ENCODE assay signal across 26 mouse cellular contexts in genomic region chr5:114518012-114518411, GRCm38 (mm10). TPM values are rescaled to one million over a fixed set of nuclear protein-coding genes. Genes with fewer than 3 reads are reported as not detected.
"Had no signal": no experiment of that assay in that cellular context is flagged by ENCODE, and none has a peak within 500 bp of the region (broad histone marks: within the 10 kb centered on the region; RNA-seq: fewer than 3 reads in every experiment).

No protein-coding gene starts in this region.

- H3K9me3 ChIP-seq: heart, embryonic 10.5 days; hindbrain, embryonic 10.5 days; hindbrain, embryonic 12.5 days; intestine, embryonic 15.5 days; limb, embryonic 13.5 days; limb, embryonic 15.5 days; liver, embryonic 12.5 days had no signal

- H3K27me3 ChIP-seq: intestine, embryonic 15.5 days had no signal

- ATAC-seq: hindbrain, embryonic 16.5 days; inflammation-experienced regulatory T-cells, adult 6 months; intestine, embryonic 15.5 days; intestine, postnatal 0 days; liver, embryonic 12.5 days had no signal

- H3K4me2 ChIP-seq: heart, embryonic 12.5 days; hindbrain, embryonic 12.5 days; hindbrain, embryonic 14.5 days; intestine, embryonic 15.5 days; limb, embryonic 13.5 days; limb, embryonic 15.5 days; liver, embryonic 12.5 days had no signal

- H3K36me3 ChIP-seq: heart, embryonic 10.5 days; heart, embryonic 12.5 days; hindbrain, embryonic 10.5 days; hindbrain, embryonic 12.5 days; intestine, embryonic 15.5 days; limb, embryonic 13.5 days; limb, embryonic 15.5 days; liver, embryonic 12.5 days had no signal

- H3K27ac ChIP-seq: gastrocnemius, adult 2 months; heart, embryonic 10.5 days; hindbrain, embryonic 10.5 days; hindbrain, embryonic 12.5 days; hindbrain, embryonic 14.5 days; intestine, embryonic 15.5 days; layer of hippocampus, adult 2 months; left cerebral cortex, adult 2 months; limb, embryonic 13.5 days; limb, embryonic 15.5 days; liver, embryonic 12.5 days; liver, embryonic 14.5 days had no signal

- H3K4me1 ChIP-seq: liver, embryonic 12.5 days had no signal

- H3K4me3 ChIP-seq: gastrocnemius, adult 2 months; heart, embryonic 10.5 days; heart, embryonic 12.5 days; hindbrain, embryonic 10.5 days; hindbrain, embryonic 12.5 days; intestine, embryonic 15.5 days; layer of hippocampus, adult 2 months; left cerebral cortex, adult 2 months; limb, embryonic 13.5 days; limb, embryonic 15.5 days; liver, embryonic 12.5 days had no signal

- H3K9ac ChIP-seq: heart, embryonic 12.5 days; hindbrain, embryonic 12.5 days; hindbrain, embryonic 14.5 days; intestine, embryonic 15.5 days; limb, embryonic 13.5 days; limb, embryonic 15.5 days; liver, embryonic 12.5 days; liver, embryonic 14.5 days had no signal

- DNase-seq: gastrocnemius, adult 2 months; gastrocnemius, postnatal 14 days; gastrocnemius, postnatal 36 days; heart, adult 18-20 months; heart, postnatal 10 days; heart, postnatal 4 days; kidney, adult 18-20 months; kidney, adult 8-10 months; kidney, postnatal 10 days; kidney, postnatal 25 days; kidney, postnatal 4 days had no signal

RNA-seq across cellular contexts. Expression of gene Fam222a, which starts 49.8 kb away (rescaled TPM):
- polyA plus RNA-seq: inflammation-experienced regulatory T-cells, adult 6 months had no signal
